Mouse (Mus musculus) cerebellum, adult 2 months (tissue): ENCODE data around the gene Arntl.

ENCODE experiments used
- CTCF ChIP-seq: fragments of 200-500 bp; IDR thresholded peaks from 2 replicates; pipeline ENCODE4 v1.5.1; 2011; ENCODE audit warnings: low read depth, mild to moderate bottlenecking, control low read depth, low read length, moderate library complexity, borderline replicate concordance; ENCODE audit not compliant: insufficient read depth
- POLR2A ChIP-seq: fragments of 200-500 bp; IDR thresholded peaks from 2 replicates; pipeline ENCODE4 v1.6.1; 2011; ENCODE audit warnings: low read length, control low read depth, borderline replicate concordance; ENCODE audit not compliant: insufficient read depth

DNA sequence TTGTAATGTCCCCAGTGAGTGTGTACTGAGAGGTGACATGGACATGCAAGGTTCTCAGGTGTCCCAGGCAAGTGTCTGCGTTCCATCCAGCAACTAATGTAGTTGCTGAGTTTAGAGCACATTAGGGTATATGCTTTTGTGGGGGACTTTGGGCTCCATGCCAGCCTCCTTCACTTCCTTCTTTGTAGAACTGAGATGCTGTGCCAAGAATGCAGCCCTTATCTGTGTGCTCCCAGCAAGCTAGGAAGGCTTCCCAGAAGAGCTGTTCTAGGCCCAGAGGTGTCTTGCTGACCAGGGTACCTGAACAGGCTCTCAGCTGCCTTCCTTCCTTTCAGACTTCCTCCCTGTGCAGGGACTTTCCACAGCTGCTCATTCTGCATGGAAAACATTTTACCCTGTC, 33.2 kb downstream of the Arntl start:
- TF ChIP-seq CTCF (no peak), POLR2A (no peak)
